Mouse (Mus musculus) ES-Bruce4 (cell line): ENCODE measurements around the gene Afdn. TPM values are rescaled to one million over a fixed set of nuclear protein-coding genes. Genes with fewer than 3 reads are reported as not detected.

ENCODE experiments used
- H3K27ac ChIP-seq: 2 replicates; pipeline ENCODE4 v1.5.1; 2012; ENCODE audit warnings: low read length, inconsistent platforms; ENCODE audit not compliant: insufficient read depth
- H3K27me3 ChIP-seq: 2 replicates; pipeline ENCODE4 v1.6.1; 2012; ENCODE audit warnings: mild to moderate bottlenecking, low read length, inconsistent platforms; ENCODE audit not compliant: control insufficient read depth, poor library complexity, insufficient read depth, severe bottlenecking
- H3K36me3 ChIP-seq: 2 replicates; pipeline ENCODE4 v1.6.1; 2012; ENCODE audit warnings: inconsistent platforms, mild to moderate bottlenecking, low read length, moderate library complexity; ENCODE audit not compliant: control insufficient read depth, poor library complexity, insufficient read depth, severe bottlenecking
- H3K4me1 ChIP-seq: one replicate; pipeline ENCODE4 v1.8.1; 2011; ENCODE audit warnings: low read length; ENCODE audit not compliant: control insufficient read depth, insufficient read depth
- H3K4me3 ChIP-seq: 2 replicates; pipeline ENCODE4 v1.5.1; 2011; ENCODE audit warnings: low read depth, mild to moderate bottlenecking, low read length
- H3K9ac ChIP-seq: 2 replicates; pipeline ENCODE4 v1.6.1; 2012; ENCODE audit warnings: low read depth, mild to moderate bottlenecking, inconsistent platforms; ENCODE audit not compliant: poor library complexity, severe bottlenecking
- H3K9me3 ChIP-seq: replicated peaks from 2 replicates; pipeline ENCODE4 v1.6.1; 2012; ENCODE audit warnings: mild to moderate bottlenecking, low read length, inconsistent platforms; ENCODE audit not compliant: control insufficient read depth, poor library complexity, insufficient read depth, severe bottlenecking
- CTCF ChIP-seq: IDR thresholded peaks from one replicate; pipeline ENCODE4 v1.8.1; 2011; ENCODE audit warnings: low read depth, low read length
- EP300 ChIP-seq: IDR thresholded peaks from 2 replicates; pipeline ENCODE4 v1.6.1; 2011; ENCODE audit warnings: low read depth, low read length; ENCODE audit not compliant: insufficient read depth
- POLR2A ChIP-seq: IDR thresholded peaks from one replicate; pipeline ENCODE4 v1.8.1; 2011; ENCODE audit warnings: low read length; ENCODE audit not compliant: insufficient read depth
- polyA plus RNA-seq: library from polyadenylated mRNA; stranded (reverse); fragments of >200 nt; gene quantifications from 2 replicates; pipeline ENCODE4 v1.2.4, GENCODE M21; 2011; ENCODE audit warnings: low read depth; ENCODE audit not compliant: missing spikeins, insufficient read depth, insufficient read length

Gene Afdn
- polyA plus RNA-seq, 1 experiment = 286 TPM

DNA sequence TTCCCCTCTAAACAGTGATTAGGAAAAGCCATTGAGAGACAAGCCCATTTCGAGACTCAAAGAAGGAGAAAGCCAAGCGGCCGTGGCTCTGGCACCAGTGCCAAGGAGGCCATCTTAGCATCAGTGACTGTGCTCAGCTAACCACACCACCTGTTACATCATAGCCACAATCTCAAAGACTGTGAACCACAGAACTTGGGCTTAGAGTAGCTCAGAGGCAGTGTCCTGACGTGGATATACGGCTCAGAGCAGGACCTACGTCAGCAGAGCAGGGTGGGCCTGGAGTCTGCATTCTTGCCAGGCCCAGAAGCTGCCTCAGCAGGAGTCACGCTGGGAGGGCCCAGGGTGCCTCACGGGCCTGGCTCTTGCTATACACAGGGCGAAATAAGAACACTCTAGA is 44.8 kb upstream of the Afdn start:
- Histone ChIP-seq H3K4me1 (peaks cover 1% of the 10 kb centered on the region), H3K27me3 (no peaks in the 10 kb centered on the region), H3K4me3 (no peak overlapping the region), H3K27ac (no peak overlapping the region), H3K9me3 (no peaks in the 10 kb centered on the region), H3K36me3 (no peaks in the 10 kb centered on the region), H3K9ac (no peak overlapping the region)
- TF ChIP-seq POLR2A (no peak), CTCF (no peak), EP300 (no peak)

DNA sequence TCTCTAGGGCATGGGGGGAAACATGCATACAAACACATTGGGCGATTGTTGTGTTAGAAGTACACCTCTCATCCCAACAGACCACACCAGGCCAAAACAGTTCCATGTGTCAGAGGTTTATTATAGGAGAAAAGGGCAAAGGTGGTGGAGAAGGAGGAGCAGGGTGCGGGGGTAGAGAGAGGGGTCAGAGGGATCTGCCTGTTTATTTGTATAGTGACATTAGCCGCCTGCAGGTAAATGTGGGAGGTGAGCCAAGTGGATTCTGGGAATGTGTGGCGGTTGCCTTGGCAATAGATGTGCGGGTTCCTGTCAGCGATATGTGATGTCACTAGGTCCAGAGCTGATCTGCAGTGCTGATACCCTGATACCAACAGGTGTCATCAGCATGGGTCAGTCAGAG is 44.0 kb upstream of the Afdn start:
- H3K4me3 ChIP-seq = no peak overlapping the region
- no peaks in the 10 kb centered on the region for H3K36me3 ChIP-seq
- no peak overlapping the region for H3K27ac ChIP-seq
- no peak overlapping the region for H3K9ac ChIP-seq
- no peaks in the 10 kb centered on the region for H3K27me3 ChIP-seq
- no peaks in the 10 kb centered on the region for H3K9me3 ChIP-seq
- H3K4me1 ChIP-seq = peaks cover 1% of the 10 kb centered on the region
- TF ChIP-seq EP300 (no peak), POLR2A (no peak), CTCF (no peak)

DNA sequence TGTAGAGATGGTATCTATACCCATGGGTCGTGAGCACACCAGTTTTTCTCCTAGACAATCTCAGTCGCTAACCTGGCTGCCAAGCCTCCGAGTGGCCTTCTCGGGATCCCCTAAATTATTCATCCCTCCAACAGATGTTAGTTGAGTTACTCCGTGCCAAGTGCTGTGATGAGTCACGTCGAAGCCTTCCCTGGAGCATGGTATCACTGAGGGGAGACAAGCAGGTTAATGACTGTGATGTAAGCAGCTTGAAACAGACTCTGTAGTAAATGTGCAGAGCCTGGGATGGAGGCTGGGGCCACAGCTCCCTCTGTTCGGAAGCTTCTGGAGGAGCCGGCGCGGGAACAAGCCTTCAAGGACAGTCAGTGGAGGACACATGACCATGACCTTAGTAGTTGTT is 42.9 kb upstream of the Afdn start:
- no peaks in the 10 kb centered on the region for H3K27me3 ChIP-seq
- H3K27ac ChIP-seq = no peak overlapping the region
- no peaks in the 10 kb centered on the region for H3K9me3 ChIP-seq
- H3K36me3 ChIP-seq = no peaks in the 10 kb centered on the region
- no peak overlapping the region for H3K9ac ChIP-seq
- TF ChIP-seq CTCF (no peak), EP300 (no peak), POLR2A (no peak)
- H3K4me3 ChIP-seq = no peak overlapping the region
- peaks cover 1% of the 10 kb centered on the region for H3K4me1 ChIP-seq

DNA sequence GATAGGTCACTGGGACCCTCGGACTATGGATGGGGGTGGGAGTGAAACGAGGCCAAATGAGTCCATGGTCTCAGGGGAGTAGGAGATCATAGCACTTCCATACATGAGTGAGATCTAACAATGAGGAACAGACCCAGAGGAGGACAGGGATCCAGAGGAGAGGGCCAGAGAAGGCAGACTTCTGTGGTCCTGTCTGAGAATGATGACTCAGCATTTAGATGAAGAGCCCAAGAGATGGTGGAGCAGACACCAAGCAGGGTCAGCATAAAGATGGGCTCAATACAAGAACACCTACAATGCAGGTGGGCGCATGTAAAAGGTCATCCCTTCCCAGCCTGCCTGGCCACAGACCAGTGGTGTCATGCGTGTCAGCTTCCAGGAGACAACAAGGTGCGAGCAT is 40.2 kb upstream of the Afdn start:
- Histone ChIP-seq H3K4me3 (no peak overlapping the region), H3K27me3 (no peaks in the 10 kb centered on the region), H3K4me1 (no peaks in the 10 kb centered on the region), H3K9ac (no peak overlapping the region), H3K36me3 (no peaks in the 10 kb centered on the region), H3K27ac (no peak overlapping the region), H3K9me3 (no peaks in the 10 kb centered on the region)
- TF ChIP-seq EP300 (no peak), POLR2A (no peak), CTCF (no peak)

DNA sequence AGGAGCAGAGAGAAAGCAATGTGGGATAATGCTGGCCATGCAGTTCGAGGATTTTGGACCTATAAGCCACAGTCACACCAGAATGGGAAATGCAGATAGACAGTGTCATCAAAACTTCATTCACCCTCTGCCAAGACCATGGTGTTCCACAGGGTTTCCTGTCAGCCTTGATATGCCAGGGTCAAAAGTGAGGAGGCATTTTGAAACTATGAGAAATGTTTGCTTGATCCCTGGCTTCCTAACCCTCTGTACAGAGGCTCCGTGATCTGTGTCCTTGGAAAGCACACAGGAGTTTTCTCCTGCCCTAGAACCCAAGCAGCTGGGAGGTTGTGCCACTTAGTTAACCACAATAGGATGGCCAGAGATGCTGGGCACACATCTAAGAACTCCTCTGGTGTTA is 39.0 kb upstream of the Afdn start:
- no peak overlapping the region for H3K27ac ChIP-seq
- no peaks in the 10 kb centered on the region for H3K4me1 ChIP-seq
- TF ChIP-seq POLR2A (no peak), CTCF (no peak), EP300 (no peak)
- no peaks in the 10 kb centered on the region for H3K9me3 ChIP-seq
- no peaks in the 10 kb centered on the region for H3K27me3 ChIP-seq
- no peak overlapping the region for H3K9ac ChIP-seq
- H3K4me3 ChIP-seq = no peak overlapping the region
- H3K36me3 ChIP-seq = no peaks in the 10 kb centered on the region

DNA sequence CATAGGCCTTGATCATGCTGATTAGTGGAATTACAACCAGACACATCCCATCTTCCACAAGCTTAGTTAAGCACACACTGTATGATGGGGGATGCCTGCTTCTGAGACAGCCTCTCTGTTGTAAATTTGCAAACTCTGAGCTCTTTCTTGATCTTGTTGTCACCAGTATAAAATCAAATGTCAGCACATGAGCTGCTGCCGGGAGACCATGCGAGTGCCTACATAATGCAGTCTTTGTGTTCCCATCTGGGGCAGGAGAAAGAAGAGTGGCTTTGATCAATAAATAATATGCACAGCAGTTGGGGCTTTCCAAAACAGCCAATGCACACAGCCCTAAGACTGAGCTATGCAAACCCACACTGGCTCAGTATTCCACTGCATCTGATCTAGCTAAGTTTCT is 37.9 kb upstream of the Afdn start:
- Histone ChIP-seq H3K27ac (no peak overlapping the region), H3K27me3 (no peaks in the 10 kb centered on the region), H3K36me3 (no peaks in the 10 kb centered on the region), H3K4me3 (no peak overlapping the region), H3K4me1 (no peaks in the 10 kb centered on the region), H3K9me3 (no peaks in the 10 kb centered on the region), H3K9ac (no peak overlapping the region)
- no peak for TF ChIP-seq POLR2A
- TF ChIP-seq EP300 = no peak
- TF ChIP-seq CTCF = no peak
